Mouse (Mus musculus) testis, adult 2 months (tissue): Measurements from ENCODE around the gene Plpp6. TPM values are rescaled to one million over a fixed set of nuclear protein-coding genes. Genes with fewer than 3 reads are reported as not detected.

Source experiments
- H3K27ac ChIP-seq: fragments of 200-500 bp; 2 replicates; pipeline ENCODE4 v1.5.1; 2012; ENCODE audit warnings: low read depth, low read length; ENCODE audit not compliant: control insufficient read depth, insufficient read depth
- H3K27me3 ChIP-seq: fragments of 200-500 bp; 2 replicates; pipeline ENCODE4 v1.6.1; 2012; ENCODE audit warnings: mild to moderate bottlenecking, low read length, moderate library complexity; ENCODE audit not compliant: control insufficient read depth, insufficient read depth
- H3K36me3 ChIP-seq: fragments of 200-500 bp; 2 replicates; pipeline ENCODE4 v1.6.1; 2012; ENCODE audit warnings: mild to moderate bottlenecking, low read length; ENCODE audit not compliant: control insufficient read depth, insufficient read depth
- H3K4me1 ChIP-seq: fragments of 200-500 bp; 2 replicates; pipeline ENCODE4 v1.6.1; 2012; ENCODE audit warnings: low read length; ENCODE audit not compliant: control insufficient read depth, insufficient read depth
- H3K4me3 ChIP-seq: fragments of 200-500 bp; 2 replicates; pipeline ENCODE4 v1.5.1; 2012; ENCODE audit warnings: low read depth, mild to moderate bottlenecking, low read length, moderate library complexity, mixed read lengths; ENCODE audit not compliant: control insufficient read depth
- CTCF ChIP-seq: fragments of 200-500 bp; IDR thresholded peaks from 2 replicates; pipeline ENCODE4 v1.5.1; 2012; ENCODE audit warnings: low read depth, mild to moderate bottlenecking, inconsistent platforms, low read length, moderate library complexity; ENCODE audit not compliant: control insufficient read depth, insufficient read depth, insufficient replicate concordance
- POLR2A ChIP-seq: fragments of 200-500 bp; IDR thresholded peaks from 2 replicates; pipeline ENCODE4 v1.6.1; 2012; ENCODE audit warnings: low read depth, mild to moderate bottlenecking, inconsistent platforms, low read length, moderate library complexity; ENCODE audit not compliant: control insufficient read depth
- polyA plus RNA-seq: library from polyadenylated mRNA; depleted of rRNA; stranded (reverse); fragments of >200 nt; gene quantifications from 2 replicates; pipeline ENCODE4 v1.2.3, GENCODE M21; 2012

Gene Plpp6
- polyA plus RNA-seq, 1 experiment: 29.3 TPM

GRCm38 (mm10) chr19:28963513-28963841, 276 bp upstream of the Plpp6 start:
- H3K27ac ChIP-seq: no peak overlapping the region
- no peaks in the 10 kb centered on the region for H3K36me3 ChIP-seq
- TF ChIP-seq POLR2A (no peak), CTCF (0 out of 2 replicates have a peak, but pooled peaks have one; percentile 35)
- peak overlapping the region; percentile 93 for H3K4me3 ChIP-seq
- no peaks in the 10 kb centered on the region for H3K27me3 ChIP-seq
- peaks cover 9% of the 10 kb centered on the region for H3K4me1 ChIP-seq

GRCm38 (mm10) chr19:28964552-28964903, 775 bp downstream of the Plpp6 start:
- Histone ChIP-seq H3K4me1 (peaks cover 9% of the 10 kb centered on the region), H3K4me3 (peak overlapping the region; percentile 93), H3K27ac (no peak overlapping the region; the same call in 1 of the 2 replicates), H3K36me3 (no peaks in the 10 kb centered on the region), H3K27me3 (no peaks in the 10 kb centered on the region)
- TF ChIP-seq CTCF: no peak
- 0 out of 2 replicates have a peak, but pooled peaks have one; percentile 31 for TF ChIP-seq POLR2A

GRCm38 (mm10) chr19:28967652-28968051, 3.9 kb downstream of the Plpp6 start, which contains the start of gene 4430402I18Rik:
TSS of gene 4430402I18Rik (minus strand) at chr19:28967800.
- Histone ChIP-seq H3K4me3 (peak within 1 kb of the TSS; percentile 74), H3K4me1 (peaks cover 9% of the 10 kb centered on the region), H3K36me3 (no peaks in the 10 kb centered on the region), H3K27ac (no peak within 1 kb of the TSS), H3K27me3 (no peaks in the 10 kb centered on the region)
- no peak for TF ChIP-seq CTCF
- TF ChIP-seq POLR2A: peak; percentile 77; the same call in 1 of the 2 replicates

DNA sequence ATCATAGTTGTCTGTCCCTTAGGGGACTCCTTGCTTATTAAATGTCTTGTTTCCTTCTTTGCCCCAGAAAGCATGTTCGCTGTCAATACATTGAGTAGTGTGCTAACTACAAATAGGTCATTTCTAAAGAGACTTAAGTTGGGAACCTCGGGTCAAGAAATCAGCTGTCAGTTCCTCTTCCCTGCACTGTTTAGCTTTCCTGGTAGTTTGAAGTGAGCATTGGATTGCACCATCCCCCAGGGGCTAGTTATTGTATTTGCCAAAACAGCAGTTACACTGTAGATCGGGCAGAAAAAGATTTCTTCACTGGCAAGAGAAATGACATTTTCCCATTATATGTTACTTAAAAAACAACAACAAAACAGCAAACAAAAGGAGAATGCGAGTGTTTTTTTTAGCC, 4.4 kb downstream of the Plpp6 start:
- no peaks in the 10 kb centered on the region for H3K36me3 ChIP-seq
- no peak overlapping the region for H3K27ac ChIP-seq
- TF ChIP-seq POLR2A: no peak
- no peak for TF ChIP-seq CTCF
- H3K4me1 ChIP-seq: peaks cover 9% of the 10 kb centered on the region
- H3K4me3 ChIP-seq: peak overlapping the region; percentile 45; the same call in 1 of the 2 replicates
- no peaks in the 10 kb centered on the region for H3K27me3 ChIP-seq

DNA sequence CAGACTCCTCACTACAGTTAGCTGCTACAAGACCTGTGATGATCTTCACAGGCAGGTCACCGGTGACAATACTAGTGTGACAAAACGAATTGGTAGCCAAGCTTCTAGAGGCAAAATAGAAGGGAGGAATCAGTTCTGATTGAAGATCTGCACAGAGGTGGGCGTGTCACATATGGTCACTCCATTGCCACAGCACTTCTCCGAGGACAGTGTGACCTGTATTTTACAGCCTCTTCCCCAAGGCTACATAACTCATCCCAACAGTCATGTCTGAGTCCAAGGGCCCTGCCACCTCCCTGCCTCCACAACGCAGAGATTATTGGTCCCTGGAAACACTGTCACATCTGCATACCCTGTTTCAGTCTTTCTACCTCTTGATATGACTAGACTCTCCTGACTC, 5.5 kb downstream of the Plpp6 start:
- Histone ChIP-seq H3K27ac (no peak overlapping the region), H3K4me3 (no peak overlapping the region), H3K27me3 (0 out of 2 replicates have a peak, but pooled peaks cover 3% of the 10 kb centered on the region), H3K4me1 (peaks cover 11% of the 10 kb centered on the region), H3K36me3 (no peaks in the 10 kb centered on the region)
- TF ChIP-seq POLR2A (no peak), CTCF (no peak)

- no peak overlapping the region for H3K27ac ChIP-seq
- H3K27me3 ChIP-seq: peaks cover 8% of the 10 kb centered on the region
- H3K36me3 ChIP-seq: no peaks in the 10 kb centered on the region
Observed at GRCm38 (mm10) chr19:28970251-28970650, 6.5 kb downstream of the Plpp6 start.

GRCm38 (mm10) chr19:28974862-28975611, 11.3 kb downstream of the Plpp6 start:
- H3K27me3 ChIP-seq: peaks cover 10% of the 10 kb centered on the region
- peak; percentile 77 for TF ChIP-seq CTCF
- no peak for TF ChIP-seq POLR2A
- peak overlapping the region; percentile 17; the same call in 1 of the 2 replicates for H3K27ac ChIP-seq
- no peaks in the 10 kb centered on the region for H3K36me3 ChIP-seq
- peaks cover 9% of the 10 kb centered on the region for H3K4me1 ChIP-seq
- peak overlapping the region; percentile 94 for H3K4me3 ChIP-seq

More at GRCm38 (mm10) chr19:28970251-28970650, 6.5 kb downstream of the Plpp6 start:
- H3K4me1 ChIP-seq: peaks cover 10% of the 10 kb centered on the region
- no peak overlapping the region for H3K4me3 ChIP-seq
- TF ChIP-seq CTCF (no peak), POLR2A (no peak)

DNA sequence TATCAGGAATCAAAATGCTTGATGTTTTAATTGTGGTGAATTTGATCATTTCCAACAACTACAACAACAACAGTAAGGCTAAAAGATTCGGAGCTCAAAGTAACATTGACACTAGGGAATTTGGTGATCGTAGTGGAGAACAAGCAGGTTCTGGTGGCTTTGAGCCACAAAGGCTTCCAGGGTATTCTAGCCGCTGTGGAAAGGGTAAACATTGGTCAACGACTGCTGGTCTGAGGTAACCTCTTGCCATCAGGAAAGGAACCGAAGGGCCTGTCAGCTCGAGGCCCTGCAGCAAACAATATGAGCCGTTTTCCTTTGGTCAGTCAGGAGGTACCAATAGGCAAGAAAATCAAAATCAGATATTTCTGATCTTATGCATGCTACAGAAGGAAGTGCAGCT, 18.9 kb downstream of the Plpp6 start:
- Histone ChIP-seq H3K4me3 (no peak overlapping the region), H3K36me3 (no peaks in the 10 kb centered on the region), H3K27ac (no peak overlapping the region), H3K27me3 (no peaks in the 10 kb centered on the region), H3K4me1 (no peaks in the 10 kb centered on the region)
- no peak for TF ChIP-seq POLR2A
- TF ChIP-seq CTCF: no peak
